Mouse (Mus musculus) bone marrow, adult 2 months (tissue): ENCODE measurements around the gene Gpc6.

ENCODE experiments used
- CTCF ChIP-seq: fragments of 200-500 bp; IDR thresholded peaks from 2 replicates; pipeline ENCODE4 v1.5.1; 2011; ENCODE audit warnings: low read length, control low read depth; ENCODE audit not compliant: control insufficient read depth, insufficient read depth
- POLR2A ChIP-seq: fragments of 200-500 bp; IDR thresholded peaks from 2 replicates; pipeline ENCODE4 v1.6.1; 2011; ENCODE audit warnings: low read depth, mild to moderate bottlenecking, control low read depth, low read length, borderline replicate concordance; ENCODE audit not compliant: control insufficient read depth

DNA sequence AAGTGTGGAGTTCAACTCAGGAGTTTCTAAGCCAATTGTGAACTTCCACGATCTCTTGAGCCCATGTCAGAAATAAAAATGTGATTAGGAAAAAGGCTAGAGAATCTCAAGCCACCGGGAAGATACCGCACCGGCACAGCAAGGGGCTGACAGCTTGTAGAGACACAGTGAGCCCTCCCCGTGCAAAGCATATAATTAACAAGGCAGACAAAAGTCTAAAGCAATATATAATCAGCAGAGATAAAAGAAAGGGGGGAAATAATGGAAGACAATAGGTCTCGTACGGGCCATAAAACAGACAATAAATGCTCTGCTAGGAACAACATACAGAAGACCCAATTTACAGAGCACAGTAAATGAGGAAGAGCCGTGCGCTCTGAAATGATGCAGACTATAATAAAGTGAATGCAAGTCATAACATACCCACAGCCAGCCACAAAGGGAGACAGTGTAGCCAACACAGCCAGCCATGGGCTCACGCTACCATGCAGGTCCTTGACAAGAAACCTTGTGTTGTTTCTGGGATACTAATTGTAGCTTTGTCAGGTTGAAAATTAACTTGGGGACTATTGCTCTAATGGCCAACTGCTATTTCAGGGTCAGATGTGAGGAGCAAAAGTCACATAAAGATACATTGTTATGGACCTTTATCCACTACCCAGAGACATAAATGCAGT is 1096.9 kb downstream of the Gpc6 start:
- no peak for TF ChIP-seq CTCF
- TF ChIP-seq POLR2A, result no peak
